Mouse (Mus musculus): ENCODE data around the gene Usp5. TPM values are rescaled to one million over a fixed set of nuclear protein-coding genes. Genes with fewer than 3 reads are reported as not detected.

Gene Usp5
- total RNA-seq (2021), result 118 and 136 TPM in 2 replicates
- long read RNA-seq, transcript Usp5-202 (20 exons, 3,076 nt), result major isoform, 103 of 150 reads
- long read RNA-seq, partial matches to known transcripts, result 24 of 150 reads
- long read RNA-seq, other reads (novel, unspliced or antisense), result 19 of 150 reads

- peak; percentile 96 for DNase-seq
Measured at GRCm38 (mm10) chr6:124828868-124829798, at the start of gene Usp5, which contains the start of gene Cdca3. Usp5 (minus strand) TSS chr6:124829484. Cdca3 (plus strand) TSS chr6:124829547.

GRCm38 (mm10) chr6:124874348-124874747, 45.1 kb upstream of the Usp5 start:
- no peak for DNase-seq

GRCm38 (mm10) chr6:124866560-124866959, 37.3 kb upstream of the Usp5 start:
- DNase-seq, result no peak

- no peak for DNase-seq
Measured at GRCm38 (mm10) chr6:124865766-124866362, 36.6 kb upstream of the Usp5 start.

- DNase-seq, result peak; percentile 64
Measured at GRCm38 (mm10) chr6:124863658-124864298, 34.5 kb upstream of the Usp5 start, which contains the start of gene Gpr162. Gpr162 (minus strand) TSS chr6:124863983.

GRCm38 (mm10) chr6:124863125-124863657, 33.9 kb upstream of the Usp5 start:
- no peak for DNase-seq

- no peak for DNase-seq
Measured at GRCm38 (mm10) chr6:124862406-124863124, 33.3 kb upstream of the Usp5 start.

- DNase-seq, result no peak
Measured at GRCm38 (mm10) chr6:124861802-124862201, 32.5 kb upstream of the Usp5 start.

GRCm38 (mm10) chr6:124861266-124861665, 32.0 kb upstream of the Usp5 start:
- no peak for DNase-seq

- DNase-seq, result no peak
Measured at GRCm38 (mm10) chr6:124860511-124860910, 31.2 kb upstream of the Usp5 start.

GRCm38 (mm10) chr6:124859725-124860124, 30.4 kb upstream of the Usp5 start:
- peak; percentile 90 for DNase-seq

GRCm38 (mm10) chr6:124858561-124859318, 29.5 kb upstream of the Usp5 start:
- DNase-seq, result no peak

GRCm38 (mm10) chr6:124857840-124858530, 28.7 kb upstream of the Usp5 start:
- DNase-seq, result no peak

GRCm38 (mm10) chr6:124856916-124857839, 27.9 kb upstream of the Usp5 start, which contains the start of gene P3h3:
P3h3 (minus strand) TSS chr6:124857752.
- DNase-seq, result peak; percentile 82

GRCm38 (mm10) chr6:124856321-124856720, 27.0 kb upstream of the Usp5 start:
- no peak for DNase-seq

- DNase-seq, result no peak
Measured at GRCm38 (mm10) chr6:124854647-124855046, 25.4 kb upstream of the Usp5 start.

GRCm38 (mm10) chr6:124850535-124850934, 21.3 kb upstream of the Usp5 start:
- DNase-seq, result no peak

- DNase-seq, result peak; percentile 84
Measured at GRCm38 (mm10) chr6:124847305-124847704, 18.0 kb upstream of the Usp5 start.

Data from adrenal gland, postnatal 25 days (tissue).